ENCODE assay signal across 13 mouse cellular contexts in genomic region chr12:54196881-54197280, GRCm38 (mm10). TPM values are rescaled to one million over a fixed set of nuclear protein-coding genes. Genes with fewer than 3 reads are reported as not detected.
A peak's percentile ranks its signal among the peaks of the same experiment; 100 is the strongest.
DNase-seq lines count a peak whose midpoint lies in the region; ATAC-seq and TF ChIP-seq lines count a peak whose summit lies in the region.
"Had no signal": no experiment of that assay in that cellular context is flagged by ENCODE, and none has a peak within 500 bp of the region (broad histone marks: within the 10 kb centered on the region; RNA-seq: fewer than 3 reads in every experiment).

No protein-coding gene starts in this region.

- H3K4me3 ChIP-seq in hindbrain, embryonic 15.5 days = no peak overlapping the region
- no peak overlapping the region for H3K4me3 ChIP-seq in hindbrain, embryonic 10.5 days
- no peak overlapping the region for H3K4me3 ChIP-seq in midbrain, embryonic 14.5 days (replicated peaks; ENCODE audit: low read depth, low read length)
- H3K4me3 ChIP-seq in midbrain, embryonic 16.5 days (ENCODE audit: low read depth, low read length) = no peak overlapping the region
- H3K4me3 ChIP-seq in forebrain, embryonic 15.5 days = no peak overlapping the region
- H3K4me3 ChIP-seq in myocyte = no peak overlapping the region
- H3K4me3 ChIP-seq in limb, embryonic 10.5 days = no peak overlapping the region
- H3K4me3 ChIP-seq: limb, embryonic 12.5 days had no signal

- no peak for TF ChIP-seq POLR2A in myocyte (IDR thresholded peaks at IDR 0.05; ENCODE audit: insufficient read length, low read depth)

- H3K36me3 ChIP-seq in hindbrain, embryonic 15.5 days = no peaks in the 10 kb centered on the region
- no peaks in the 10 kb centered on the region for H3K36me3 ChIP-seq in hindbrain, embryonic 10.5 days
- no peaks in the 10 kb centered on the region for H3K36me3 ChIP-seq in midbrain, embryonic 14.5 days (ENCODE audit: control insufficient read depth, insufficient read depth, low read length)
- no peaks in the 10 kb centered on the region for H3K36me3 ChIP-seq in midbrain, embryonic 16.5 days (ENCODE audit: control insufficient read depth, insufficient read depth, low read length)
- H3K36me3 ChIP-seq in forebrain, embryonic 15.5 days = no peaks in the 10 kb centered on the region
- peaks cover 13% of the 10 kb centered on the region for H3K36me3 ChIP-seq in myocyte (ENCODE audit: control insufficient read depth, insufficient read depth)
- H3K36me3 ChIP-seq in limb, embryonic 10.5 days = no peaks in the 10 kb centered on the region
- H3K36me3 ChIP-seq: limb, embryonic 12.5 days had no signal

- no peaks in the 10 kb centered on the region for H3K27me3 ChIP-seq in hindbrain, embryonic 15.5 days
- peaks cover 13% of the 10 kb centered on the region for H3K27me3 ChIP-seq in hindbrain, embryonic 10.5 days (ENCODE audit: insufficient read depth, poor library complexity, severe bottlenecking)
- peaks cover 2% of the 10 kb centered on the region for H3K27me3 ChIP-seq in midbrain, embryonic 14.5 days (ENCODE audit: control insufficient read depth, insufficient read depth, low read length)
- H3K27me3 ChIP-seq in midbrain, embryonic 16.5 days (ENCODE audit: control insufficient read depth, insufficient read depth, low read depth, low read length) = no peaks in the 10 kb centered on the region
- no peaks in the 10 kb centered on the region for H3K27me3 ChIP-seq in forebrain, embryonic 15.5 days
- no peaks in the 10 kb centered on the region for H3K27me3 ChIP-seq in myocyte (ENCODE audit: control insufficient read depth, insufficient read depth, insufficient read length)
- H3K27me3 ChIP-seq in limb, embryonic 10.5 days (ENCODE audit: low read depth, poor library complexity, severe bottlenecking) = peaks cover 17% of the 10 kb centered on the region
- H3K27me3 ChIP-seq: CH12.LX had no signal

- H3K79me2 ChIP-seq in myocyte (ENCODE audit: control insufficient read depth, insufficient read depth) = peaks cover 96% of the 10 kb centered on the region

- no peaks in the 10 kb centered on the region for H3K9me3 ChIP-seq in hindbrain, embryonic 15.5 days
- no peaks in the 10 kb centered on the region for H3K9me3 ChIP-seq in hindbrain, embryonic 10.5 days
- H3K9me3 ChIP-seq in midbrain, embryonic 14.5 days (ENCODE audit: control insufficient read depth, low read length) = no peaks in the 10 kb centered on the region
- H3K9me3 ChIP-seq in midbrain, embryonic 16.5 days (replicated peaks; ENCODE audit: control insufficient read depth, low read length, poor library complexity, severe bottlenecking) = no peaks in the 10 kb centered on the region
- H3K9me3 ChIP-seq in forebrain, embryonic 15.5 days = no peaks in the 10 kb centered on the region
- H3K9me3 ChIP-seq in limb, embryonic 10.5 days (replicated peaks) = no peaks in the 10 kb centered on the region
- H3K9me3 ChIP-seq: limb, embryonic 12.5 days had no signal

- DNase-seq in hindbrain, embryonic 10.5 days (ENCODE audit: low spot score) = no peak
- DNase-seq in midbrain, embryonic 14.5 days = no peak
- no peak for DNase-seq in cerebellum, postnatal 10 days
- DNase-seq in limb, embryonic 10.5 days (ENCODE audit: low spot score) = no peak
- DNase-seq: adrenal gland, adult 8-10 months; spleen, adult 18-20 months had no signal

- H3K9ac ChIP-seq in hindbrain, embryonic 15.5 days = no peak overlapping the region
- H3K9ac ChIP-seq in midbrain, embryonic 14.5 days (replicated peaks; ENCODE audit: low read length) = no peak overlapping the region
- H3K9ac ChIP-seq in midbrain, embryonic 16.5 days (ENCODE audit: low read depth, low read length) = no peak overlapping the region
- 0 out of 2 replicates have a peak overlapping the region, but pooled peaks have one; percentile 4 for H3K9ac ChIP-seq in forebrain, embryonic 15.5 days (replicated peaks)
- H3K9ac ChIP-seq: limb, embryonic 12.5 days had no signal

- peak overlapping the region; percentile 18; the same call in 1 of the 2 replicates for H3K27ac ChIP-seq in hindbrain, embryonic 15.5 days (replicated peaks)
- H3K27ac ChIP-seq in hindbrain, embryonic 10.5 days = no peak overlapping the region
- no peak overlapping the region for H3K27ac ChIP-seq in midbrain, embryonic 14.5 days (replicated peaks; ENCODE audit: low read depth, low read length)
- H3K27ac ChIP-seq in midbrain, embryonic 16.5 days (ENCODE audit: low read length) = no peak overlapping the region
- H3K27ac ChIP-seq in forebrain, embryonic 15.5 days (replicated peaks) = peak overlapping the region; percentile 78
- H3K27ac ChIP-seq in limb, embryonic 10.5 days = no peak overlapping the region
- H3K27ac ChIP-seq: limb, embryonic 12.5 days had no signal

- no peak for ATAC-seq in hindbrain, embryonic 15.5 days (ENCODE audit: low FRiP score, low read depth)
- no peak for ATAC-seq in midbrain, embryonic 14.5 days (ENCODE audit: low FRiP score, low TSS enrichment)
- ATAC-seq in midbrain, embryonic 16.5 days = no peak
- no peak for ATAC-seq in forebrain, embryonic 15.5 days (replicated peaks)
- ATAC-seq: inflammation-experienced regulatory T-cells, adult 6 months had no signal

- peak overlapping the region; percentile 36 for H3K4me2 ChIP-seq in hindbrain, embryonic 15.5 days
- H3K4me2 ChIP-seq in midbrain, embryonic 14.5 days (ENCODE audit: low read length) = peak overlapping the region; percentile 25; the same call in 1 of the 2 replicates
- H3K4me2 ChIP-seq in midbrain, embryonic 16.5 days (ENCODE audit: low read length) = no peak overlapping the region
- H3K4me2 ChIP-seq in forebrain, embryonic 15.5 days (replicated peaks) = peak overlapping the region; percentile 35
- peak overlapping the region; percentile 92 for H3K4me2 ChIP-seq in myocyte (ENCODE audit: low read depth)
- H3K4me2 ChIP-seq: limb, embryonic 12.5 days had no signal

- 65% methylated on average over 8 of the region's 8 CpGs for WGBS in hindbrain, embryonic 15.5 days
- 88% methylated on average over 8 of the region's 8 CpGs for WGBS in hindbrain, embryonic 10.5 days
- WGBS in midbrain, embryonic 14.5 days = 73% methylated on average over 8 of the region's 8 CpGs
- WGBS in midbrain, embryonic 16.5 days = 76% methylated on average over 8 of the region's 8 CpGs
- 33% methylated on average over 8 of the region's 8 CpGs for WGBS in forebrain, embryonic 15.5 days
- WGBS in limb, embryonic 10.5 days = 86% methylated on average over 8 of the region's 8 CpGs

- H3ac ChIP-seq in myocyte (ENCODE audit: control insufficient read depth, insufficient read length) = no peak overlapping the region

- peaks cover 30% of the 10 kb centered on the region for H3K4me1 ChIP-seq in hindbrain, embryonic 15.5 days (replicated peaks)
- peaks cover 64% of the 10 kb centered on the region for H3K4me1 ChIP-seq in hindbrain, embryonic 10.5 days (replicated peaks)
- H3K4me1 ChIP-seq in midbrain, embryonic 14.5 days (ENCODE audit: control insufficient read depth, insufficient read depth, low read length) = peaks cover 34% of the 10 kb centered on the region
- H3K4me1 ChIP-seq in midbrain, embryonic 16.5 days (ENCODE audit: control insufficient read depth, insufficient read depth, low read length) = peaks cover 14% of the 10 kb centered on the region
- H3K4me1 ChIP-seq in forebrain, embryonic 15.5 days = peaks cover 60% of the 10 kb centered on the region
- peaks cover 29% of the 10 kb centered on the region for H3K4me1 ChIP-seq in limb, embryonic 10.5 days

TF ChIP-seq in myocyte, 11 proteins besides CTCF, POLR2A, EP300 and RAD21:
- TF ChIP-seq TCF3 (IDR thresholded peaks at IDR 0.05; ENCODE audit: insufficient read length, low read depth) = no peak
- no peak for TF ChIP-seq POLR2AphosphoS2 (IDR thresholded peaks at IDR 0.05; ENCODE audit: insufficient read length, low read depth)
- TF ChIP-seq TCF12 (IDR thresholded peaks at IDR 0.05; ENCODE audit: insufficient read depth, poor library complexity, severe bottlenecking) = no peak
- no peak for TF ChIP-seq SRF (IDR thresholded peaks at IDR 0.05; ENCODE audit: control insufficient read depth, insufficient read length, low read depth)
- no peak for TF ChIP-seq E2F4 (IDR thresholded peaks at IDR 0.05; ENCODE audit: insufficient read depth)
- no peak for TF ChIP-seq MAX (IDR thresholded peaks at IDR 0.05; ENCODE audit: low read depth)
- no peak for TF ChIP-seq USF1 (IDR thresholded peaks at IDR 0.05; ENCODE audit: low read depth)
- TF ChIP-seq MYOG (IDR thresholded peaks at IDR 0.05; ENCODE audit: control insufficient read depth in 1 of 3, insufficient read depth in 1 of 3, insufficient read length in 2 of 3, low read depth in 2 of 3) = no peak
- TF ChIP-seq CEBPB (IDR thresholded peaks at IDR 0.05; ENCODE audit: insufficient read depth, poor library complexity, severe bottlenecking) = no peak
- TF ChIP-seq REST (IDR thresholded peaks at IDR 0.05; ENCODE audit: insufficient read depth, insufficient read length) = no peak
- no peak for TF ChIP-seq MYOD1 (IDR thresholded peaks at IDR 0.05; ENCODE audit: control insufficient read depth in 1 of 3, insufficient read length in 2 of 3, low read depth in 2 of 3)
TF ChIP-seq in myocyte: peak in this region for 0.

RNA-seq across cellular contexts. Expression of gene Egln3, which starts 6.8 kb away (rescaled TPM):
- polyA plus RNA-seq in hindbrain, embryonic 15.5 days (2015; fragmentation: Nextera tagmentation; extraction: Ambion mirVana) = 7.4 TPM in 2 replicates
- 4.6 and 5.9 TPM in 2 replicates for polyA plus RNA-seq in hindbrain, embryonic 10.5 days (2016; fragmentation: Nextera tagmentation; extraction: Ambion mirVana)
- polyA plus RNA-seq in midbrain, embryonic 14.5 days (2014; fragmentation: Nextera tagmentation; extraction: Ambion mirVana) = 5.6 and 5.9 TPM in 2 replicates
- 3.4 and 5.7 TPM in 2 replicates for polyA plus RNA-seq in midbrain, embryonic 16.5 days (2015; fragmentation: Nextera tagmentation; extraction: Ambion mirVana)
- polyA plus RNA-seq in forebrain, embryonic 15.5 days (2015; fragmentation: Nextera tagmentation; extraction: Ambion mirVana) = 7.1 and 7.7 TPM in 2 replicates
- 130 TPM for polyA plus RNA-seq in myocyte (2012; fragmentation: generic; extraction: Trizol)
- polyA plus RNA-seq in limb, embryonic 10.5 days (2016; fragmentation: Nextera tagmentation; extraction: Ambion mirVana) = 2.8 and 2.9 TPM in 2 replicates

Comparison
In these comparisons a context has a peak if more than half of its experiments do, and no peak if none do; other contexts are left out.
1. H3K27ac ChIP-seq: peak in hindbrain, embryonic 15.5 days (single experiment) and forebrain, embryonic 15.5 days (single experiment); none in hindbrain, embryonic 10.5 days (single experiment), midbrain, embryonic 14.5 days (single experiment), midbrain, embryonic 16.5 days (single experiment) and limb, embryonic 10.5 days (single experiment).
2. RNA of gene Egln3, which starts 6.8 kb away (polyA plus RNA-seq): 130 TPM in myocyte (single experiment); 7.4 TPM in hindbrain, embryonic 15.5 days, 7.1 to 7.7 TPM in forebrain, embryonic 15.5 days, 4.6 to 5.9 TPM in hindbrain, embryonic 10.5 days, 3.4 to 5.7 TPM in midbrain, embryonic 16.5 days, 5.6 to 5.9 TPM in midbrain, embryonic 14.5 days and 2.8 to 2.9 TPM in limb, embryonic 10.5 days; every median in the first group is over 10 times any median in the second.